Mouse (Mus musculus) B cell, adult 2 months (primary cell): ENCODE data around the gene Erp29.

Source experiments
- DNase-seq, 2 experiments: peaks; one replicate each; pipeline ENCODE4 v3.0.0; 2022

Erp29 gene

GRCm38 (mm10) chr5:121448450-121448849 is 3.9 kb downstream of the Erp29 start:
- peak; percentile 53 for DNase-seq

- DNase-seq: no peak
These were observed 7.4 kb downstream of the Erp29 start for GRCm38 (mm10) chr5:121444870-121445269.

GRCm38 (mm10) chr5:121443548-121443947 is 8.8 kb downstream of the Erp29 start:
- peak; percentile 65 to 66 for DNase-seq

GRCm38 (mm10) chr5:121438756-121439155 is 13.6 kb downstream of the Erp29 start:
- DNase-seq: no peak

- no peak for DNase-seq
These were observed 14.2 kb downstream of the Erp29 start for GRCm38 (mm10) chr5:121438131-121438530.

- no peak for DNase-seq
These were observed 23.4 kb downstream of the Erp29 start for GRCm38 (mm10) chr5:121428954-121429353.

GRCm38 (mm10) chr5:121423297-121423696 is 29.0 kb downstream of the Erp29 start:
- no peak for DNase-seq

GRCm38 (mm10) chr5:121422787-121423186 is 29.5 kb downstream of the Erp29 start:
- DNase-seq: no peak

- DNase-seq: no peak
These were observed 31.6 kb downstream of the Erp29 start for GRCm38 (mm10) chr5:121420721-121421120.

GRCm38 (mm10) chr5:121410975-121411374 is 41.3 kb downstream of the Erp29 start:
- DNase-seq: no peak

GRCm38 (mm10) chr5:121407856-121408255 is 44.5 kb downstream of the Erp29 start:
- no peak for DNase-seq

- DNase-seq: no peak
These were observed 51.5 kb downstream of the Erp29 start for GRCm38 (mm10) chr5:121400849-121401248.

GRCm38 (mm10) chr5:121400064-121400463 is 52.2 kb downstream of the Erp29 start:
- DNase-seq: no peak

- DNase-seq: no peak
These were observed 52.8 kb downstream of the Erp29 start for GRCm38 (mm10) chr5:121399540-121399939.

GRCm38 (mm10) chr5:121398965-121399462 is 53.3 kb downstream of the Erp29 start:
- no peak for DNase-seq

GRCm38 (mm10) chr5:121398146-121398964 is 54.0 kb downstream of the Erp29 start:
- no peak for DNase-seq

GRCm38 (mm10) chr5:121397187-121398145 is 54.8 kb downstream of the Erp29 start, which contains the start of gene Naa25:
Gene Naa25 (plus strand): TSS chr5:121397936.
- DNase-seq: peak; percentile 95 to 96

GRCm38 (mm10) chr5:121395621-121396020 is 56.7 kb downstream of the Erp29 start:
- DNase-seq: no peak

GRCm38 (mm10) chr5:121393402-121393801 is 58.9 kb downstream of the Erp29 start:
- no peak for DNase-seq

- DNase-seq: peak; percentile 46 to 56
These were observed 59.5 kb downstream of the Erp29 start for GRCm38 (mm10) chr5:121392667-121393380.

GRCm38 (mm10) chr5:121389691-121390090 is 62.6 kb downstream of the Erp29 start:
- no peak for DNase-seq

GRCm38 (mm10) chr5:121389106-121389505 is 63.2 kb downstream of the Erp29 start:
- DNase-seq: no peak

GRCm38 (mm10) chr5:121387126-121387525 is 65.2 kb downstream of the Erp29 start:
- no peak for DNase-seq
